Mouse (Mus musculus) left cerebral cortex, postnatal 25 days (tissue): Measurements from ENCODE around the gene Tmed2. TPM values are rescaled to one million over a fixed set of nuclear protein-coding genes. Genes with fewer than 3 reads are reported as not detected.
A peak's percentile ranks its signal among the peaks of the same experiment; 100 is the strongest.
"Not testable (repeated sequence)": the region's sequence is repeated elsewhere in the genome, so short reads cannot be mapped to it uniquely, and the experiment has no call there.

Experiments used
- DNase-seq, 2 experiments: peaks; one replicate each; pipeline ENCODE4 v3.0.0; 2022; ENCODE audit warnings: low spot score in 2 of 2, mixed read lengths in 1 of 2
- intact Hi-C: fragments of 180-260 bp; cut with DNase I; formaldehyde crosslinking; loops from one replicate; pipeline ENCODE4 v1.15.1; 2025
- total RNA-seq, 2 experiments: library from RNA; stranded (reverse); gene quantifications; 2 replicates each; pipeline ENCODE4 v1.2.3; 2021

Gene Tmed2
- 100 to 1,000 TPM in 1 of 2 experiments, 10 to 100 TPM in 1; 96.4 to 113 TPM for total RNA-seq

- intact Hi-C loops, result loop anchor here (2.0 kb wide), 2 partner anchors 108 to 116 kb away; no protein-coding TSS in a partner anchor
- DNase-seq, result peak; percentile 96 to 99
Measured at GRCm38 (mm10) chr5:124540383-124540786, at the start of gene Tmed2. Gene Tmed2 (plus strand): TSS chr5:124540695.

DNA sequence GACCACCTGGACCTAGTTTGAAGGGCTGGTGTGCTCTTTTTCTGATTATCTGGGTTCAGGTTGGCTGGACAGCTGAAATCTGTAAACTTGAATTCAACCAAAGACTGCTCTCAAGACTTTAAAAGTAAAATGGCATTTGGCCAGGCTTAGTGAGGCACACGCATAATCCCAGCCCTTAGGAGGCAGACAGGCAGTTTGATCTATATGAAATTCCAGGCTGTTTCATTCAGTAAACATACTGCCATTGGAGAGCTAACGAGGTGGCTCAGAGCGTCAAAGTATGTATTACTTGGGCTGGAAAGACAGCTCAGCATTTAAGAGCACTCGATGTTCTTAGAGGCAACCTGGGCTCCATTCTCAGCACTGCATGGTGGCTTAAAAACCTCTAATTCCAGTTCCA lies 48.8 kb upstream of the Tmed2 start:
- no peak for DNase-seq
- intact Hi-C loops, result no loop called here

- intact Hi-C loops, result no loop called here
- DNase-seq, result no peak
Measured at GRCm38 (mm10) chr5:124492618-124493017, 47.9 kb upstream of the Tmed2 start.

GRCm38 (mm10) chr5:124493455-124493854 lies 47.0 kb upstream of the Tmed2 start:
- no peak for DNase-seq
- intact Hi-C loops, result no loop called here

DNA sequence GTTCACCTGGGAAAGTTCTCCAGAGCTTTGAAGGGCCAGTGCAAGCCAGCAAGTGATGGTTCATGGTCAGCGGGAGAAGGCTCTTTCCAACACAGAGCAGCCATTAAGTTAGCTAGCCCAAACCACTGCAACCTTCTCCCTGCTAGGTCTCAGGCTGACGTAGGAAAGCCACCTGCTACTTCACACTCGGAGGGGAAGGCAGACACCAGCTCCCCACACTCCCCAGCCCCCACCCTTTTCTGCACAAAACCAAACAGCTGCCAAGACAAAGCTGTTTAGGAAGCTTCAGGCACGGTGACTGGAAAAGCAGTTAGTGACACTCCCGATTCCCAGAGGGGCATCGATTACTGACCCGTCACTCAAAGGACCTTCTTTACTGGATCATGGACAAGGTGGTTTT lies 44.9 kb upstream of the Tmed2 start:
- intact Hi-C loops, result no loop called here
- DNase-seq, result peak in 1 of 2 experiments; percentile 72

DNA sequence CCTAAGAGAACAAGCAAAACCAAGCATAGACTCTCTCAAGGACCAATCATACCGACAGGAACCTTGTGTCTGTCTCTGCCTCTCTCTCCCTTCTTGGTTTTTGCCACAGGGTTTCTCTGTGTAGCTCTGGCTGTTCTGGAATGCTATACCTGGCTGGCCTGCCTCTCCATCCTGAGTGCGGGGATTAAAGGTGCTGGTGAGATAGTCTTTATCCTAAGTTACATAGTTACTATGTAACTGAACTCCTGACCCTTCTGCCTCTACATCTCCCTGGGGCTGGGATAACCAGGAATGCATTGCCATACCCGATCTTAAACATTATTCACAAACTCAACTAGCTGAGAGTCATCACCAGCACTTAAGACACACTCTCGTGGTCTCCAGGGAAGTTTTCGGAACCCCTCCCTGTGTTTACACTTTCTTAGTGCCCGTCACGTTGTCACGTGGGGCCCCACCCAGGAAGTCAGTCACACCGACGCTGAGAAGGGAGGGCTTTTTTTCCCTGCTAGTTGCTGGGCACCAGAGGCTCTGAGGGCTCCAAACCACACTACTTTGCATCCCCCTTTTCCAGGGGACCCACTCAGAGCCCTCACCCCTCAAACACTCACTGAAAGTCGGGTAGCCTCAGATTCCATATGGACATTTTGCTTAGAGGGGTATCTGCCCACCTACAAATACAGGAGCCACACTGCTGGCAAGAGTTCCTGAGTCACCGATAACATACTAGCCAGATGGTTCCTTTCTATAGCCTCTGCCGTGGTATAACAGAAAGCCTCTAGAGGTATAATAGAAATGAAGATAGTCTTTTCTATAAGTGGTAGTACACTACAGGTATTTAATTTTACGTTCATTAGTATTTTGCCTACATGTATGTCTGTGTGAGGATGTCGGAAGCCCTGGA lies 43.6 kb upstream of the Tmed2 start:
- peak in 1 of 2 experiments; percentile 62 for DNase-seq
- intact Hi-C loops, result no loop called here

- intact Hi-C loops, result no loop called here
- DNase-seq, result peak in 1 of 2 experiments; percentile 69
Measured at GRCm38 (mm10) chr5:124498221-124498876, 42.1 kb upstream of the Tmed2 start.

DNA sequence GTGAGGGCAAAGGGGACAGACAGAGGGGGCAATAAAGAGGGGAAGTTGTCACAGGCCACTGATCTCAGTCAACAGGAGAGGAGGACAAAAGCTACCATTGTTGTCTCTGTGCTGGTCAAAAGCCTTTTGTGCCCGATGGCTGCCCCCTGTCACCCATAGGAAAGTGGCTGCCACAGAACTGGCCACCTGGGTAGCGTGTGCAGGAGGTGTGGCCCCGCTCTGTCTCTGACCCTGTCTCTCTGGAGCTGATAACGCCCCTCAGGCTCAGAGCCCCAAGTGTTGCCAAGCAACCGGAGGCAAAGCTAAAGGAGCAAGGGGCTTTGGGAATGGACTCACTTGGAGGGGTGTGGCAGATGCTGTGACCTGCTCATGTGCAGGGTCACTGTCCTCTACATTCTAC lies 41.5 kb upstream of the Tmed2 start:
- intact Hi-C loops, result no loop called here
- DNase-seq, result no peak

GRCm38 (mm10) chr5:124500037-124500436 lies 40.5 kb upstream of the Tmed2 start:
- not testable (repeated sequence) for DNase-seq
- intact Hi-C loops, result loop anchor here (5.0 kb wide), 1 partner anchor 37 kb away; no protein-coding TSS in a partner anchor

DNA sequence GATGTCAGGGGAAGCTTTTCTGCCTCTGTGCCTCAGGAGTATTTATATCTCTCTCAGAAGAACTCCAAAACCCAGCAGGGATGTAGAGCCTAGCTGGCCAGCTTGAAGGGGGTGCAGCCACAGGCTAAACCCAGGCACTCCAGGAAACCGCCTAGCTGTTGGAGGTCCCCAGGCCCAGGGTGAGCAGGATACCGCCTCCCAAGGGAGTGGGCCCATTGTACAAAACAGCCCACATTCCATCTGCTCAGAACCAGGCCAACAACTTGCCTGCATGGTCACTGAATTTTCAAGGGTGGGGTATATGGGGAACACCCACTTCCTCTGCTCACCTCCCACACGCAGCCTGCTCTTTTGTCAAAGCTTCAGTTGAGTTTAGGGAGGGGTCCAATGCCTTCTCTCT lies 39.9 kb upstream of the Tmed2 start:
- DNase-seq, result peak; percentile 46 to 91
- intact Hi-C loops, result loop anchor here (5.0 kb wide), 1 partner anchor 37 kb away; no protein-coding TSS in a partner anchor

GRCm38 (mm10) chr5:124501541-124501940 lies 39.0 kb upstream of the Tmed2 start:
- no peak for DNase-seq
- intact Hi-C loops, result loop anchor here (5.0 kb wide), 1 partner anchor 36 kb away; no protein-coding TSS in a partner anchor

GRCm38 (mm10) chr5:124503742-124504141 lies 36.8 kb upstream of the Tmed2 start:
- intact Hi-C loops, result loop anchor here (1.0 to 5.0 kb wide), 2 partner anchors 15 to 34 kb away; no protein-coding TSS in a partner anchor
- peak; percentile 85 to 97 for DNase-seq

- no peak for DNase-seq
- intact Hi-C loops, result no loop called here
Measured at GRCm38 (mm10) chr5:124505235-124505634, 35.3 kb upstream of the Tmed2 start.

DNA sequence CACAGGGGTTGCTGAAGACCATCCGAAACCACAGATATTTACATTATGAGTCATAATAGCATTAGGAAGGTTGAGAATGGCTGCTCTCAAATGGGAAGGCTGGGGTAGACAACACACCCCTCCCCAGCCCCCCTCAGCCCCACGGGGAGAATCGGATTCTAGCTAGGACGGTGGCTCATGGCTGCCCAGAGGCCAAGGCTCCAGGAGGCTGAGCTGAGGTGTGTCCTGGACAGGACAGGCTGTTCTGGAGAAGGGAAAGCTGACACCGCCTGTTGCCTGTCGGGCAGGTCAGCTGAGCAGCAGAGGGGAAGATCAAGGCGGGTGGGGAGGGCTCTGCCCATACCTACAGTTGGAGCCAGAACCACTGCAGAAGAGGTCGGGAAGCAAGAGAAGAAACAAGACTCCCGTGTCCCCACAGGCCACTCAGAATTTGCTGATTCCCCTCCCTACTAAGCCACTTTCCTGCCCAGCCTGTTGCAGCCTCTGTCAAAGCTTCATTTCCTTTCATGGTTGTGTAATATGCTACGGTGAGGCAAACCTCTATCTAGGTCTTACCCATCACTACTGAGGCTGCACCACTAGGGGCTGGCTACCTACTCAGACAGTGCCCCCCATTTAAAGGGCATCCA lies 33.6 kb upstream of the Tmed2 start:
- no peak for DNase-seq
- intact Hi-C loops, result no loop called here

DNA sequence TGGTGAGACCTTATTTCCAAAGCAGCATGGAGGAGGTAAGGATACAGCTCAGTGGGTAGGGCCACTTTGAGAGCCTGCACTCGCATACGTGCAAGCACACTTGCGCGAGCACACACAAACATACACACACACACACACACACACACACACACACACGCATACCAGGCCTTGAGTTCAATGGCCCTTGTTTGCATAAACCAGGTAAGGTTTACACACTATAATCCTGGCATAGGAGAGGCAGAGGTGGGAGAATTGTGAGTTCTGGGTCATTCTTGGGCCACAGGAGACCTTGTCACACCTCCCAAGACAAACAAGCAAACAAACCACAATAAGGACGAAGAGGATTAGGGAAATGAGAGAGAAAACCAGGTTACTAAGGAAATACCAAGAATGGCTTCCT lies 31.3 kb upstream of the Tmed2 start:
- no peak for DNase-seq
- intact Hi-C loops, result no loop called here

- DNase-seq, result no peak
- intact Hi-C loops, result no loop called here
Measured at GRCm38 (mm10) chr5:124509742-124510237, 30.7 kb upstream of the Tmed2 start.

GRCm38 (mm10) chr5:124510536-124511050 lies 29.9 kb upstream of the Tmed2 start:
- DNase-seq, result no peak
- intact Hi-C loops, result no loop called here

DNA sequence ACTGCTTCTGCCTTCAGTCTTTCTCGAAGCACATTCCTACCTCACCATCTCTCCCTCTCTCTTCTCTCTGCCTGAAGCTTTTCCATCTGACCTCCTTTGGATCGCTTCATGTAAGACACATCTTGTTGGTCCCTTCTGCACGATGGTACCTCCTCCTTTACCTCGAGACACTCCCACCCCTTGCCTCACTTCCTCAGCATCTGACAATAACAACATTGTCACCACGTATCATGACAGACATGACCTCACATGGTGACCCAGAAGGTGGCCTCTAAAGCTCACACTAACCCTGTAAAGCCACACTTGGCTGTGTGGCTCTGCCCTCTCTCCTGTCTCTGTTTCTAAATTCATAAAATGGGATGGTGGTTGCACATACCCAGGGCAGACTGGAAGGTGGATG lies 24.7 kb upstream of the Tmed2 start:
- intact Hi-C loops, result no loop called here
- DNase-seq, result no peak

DNA sequence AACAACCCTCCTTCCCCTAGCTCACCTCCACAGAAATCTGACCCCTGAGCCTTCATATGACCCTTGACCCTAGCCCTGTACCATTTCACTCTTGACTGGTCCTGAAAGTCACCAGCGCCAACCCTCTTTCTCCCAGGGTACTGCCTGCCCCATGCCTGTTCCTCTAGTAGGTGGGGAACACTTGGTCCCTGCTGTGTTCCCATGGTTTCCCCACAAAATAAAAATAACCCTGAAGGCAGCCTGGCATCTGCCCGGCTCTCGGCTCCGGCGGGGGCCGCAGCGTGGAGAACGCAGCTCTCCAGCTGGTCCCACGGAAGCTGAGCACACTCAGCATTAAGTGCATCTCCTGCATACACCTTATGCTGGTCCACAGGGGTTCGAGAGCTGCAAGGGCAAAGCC lies 21.8 kb upstream of the Tmed2 start:
- intact Hi-C loops, result loop anchor here (1.0 kb wide), 1 partner anchor 15 kb away; no protein-coding TSS in a partner anchor
- DNase-seq, result peak; percentile 77 to 94

DNA sequence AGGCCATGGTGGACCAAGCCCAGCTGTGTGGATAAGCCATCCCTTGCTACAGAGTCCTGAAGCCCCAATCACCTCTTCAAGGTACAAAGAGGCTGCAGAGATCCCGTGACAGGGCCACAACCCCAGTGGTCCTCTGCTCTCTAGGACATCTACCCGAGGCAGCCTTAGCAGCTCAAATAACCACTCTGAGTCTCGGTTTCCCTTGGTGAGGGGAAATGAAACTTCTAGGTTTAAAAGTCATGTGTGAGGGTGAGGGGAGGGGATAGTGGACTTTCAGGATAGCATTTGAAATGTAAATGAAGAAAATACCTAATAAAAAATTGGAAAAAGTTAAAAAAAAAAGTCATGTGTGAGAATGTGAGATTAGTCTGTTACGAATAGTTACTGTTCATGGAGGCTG lies 18.9 kb upstream of the Tmed2 start:
- intact Hi-C loops, result no loop called here
- no peak for DNase-seq
